Mouse (Mus musculus) lung, embryonic 14.5 days (tissue): ENCODE results near the gene Klrc2. TPM values are rescaled to one million over a fixed set of nuclear protein-coding genes. Genes with fewer than 3 reads are reported as not detected.
"Not testable (repeated sequence)": the region's sequence is repeated elsewhere in the genome, so short reads cannot be mapped to it uniquely, and the experiment has no call there.

ENCODE experiments used
- ATAC-seq: fragments of 200-750 bp; cut with Nextera tagmentation; 2 replicates; pipeline ENCODE4 v1.8.0; 2017; ENCODE audit warnings: mild to moderate bottlenecking, moderate TSS enrichment, moderate library complexity; ENCODE audit not compliant: insufficient read depth
- DNase-seq: peaks from one replicate; pipeline ENCODE4 v3.0.0-alpha.2; 2015
- H3K27ac ChIP-seq: fragments of 300-500 bp; sonication (generic); 2 replicates; pipeline ENCODE4 v1.5.1; 2014; ENCODE audit warnings: low read depth, mild to moderate bottlenecking, moderate library complexity
- H3K27me3 ChIP-seq: fragments of 300-500 bp; sonication (generic); 2 replicates; pipeline ENCODE4 v1.6.1; 2014; ENCODE audit warnings: low read length, control low read depth; ENCODE audit not compliant: insufficient read depth
- H3K36me3 ChIP-seq: fragments of 300-500 bp; sonication (generic); 2 replicates; pipeline ENCODE4 v1.6.1; 2014; ENCODE audit warnings: control low read depth; ENCODE audit not compliant: insufficient read depth
- H3K4me1 ChIP-seq: fragments of 300-500 bp; sonication (generic); 2 replicates; pipeline ENCODE4 v1.6.1; 2014; ENCODE audit warnings: antibody characterized with exemption, control low read depth; ENCODE audit not compliant: insufficient read depth
- H3K4me2 ChIP-seq: fragments of 300-500 bp; sonication (generic); 2 replicates; pipeline ENCODE4 v1.6.1; 2014; ENCODE audit warnings: mild to moderate bottlenecking
- H3K4me3 ChIP-seq: fragments of 300-500 bp; sonication (generic); 2 replicates; pipeline ENCODE4 v1.5.1; 2014; ENCODE audit warnings: low read depth, low read length
- H3K9ac ChIP-seq: fragments of 300-500 bp; sonication (generic); 2 replicates; pipeline ENCODE4 v1.6.1; 2014
- H3K9me3 ChIP-seq: fragments of 300-500 bp; sonication (generic); 2 replicates; pipeline ENCODE4 v1.6.1; 2016; ENCODE audit warnings: low read depth, low read length, control low read depth
- CTCF ChIP-seq: IDR thresholded peaks from 2 replicates; pipeline ENCODE4 v1.5.1; 2016; ENCODE audit warnings: antibody characterized with exemption, low read depth
- whole genome bisulfite sequencing: fragments of 180-500 bp; shearing (Covaris S2); extraction: QIAGEN DNeasy Blood & Tissue Kit; methylation state at CpG from one replicate; pipeline ENCODE4 v1.1.7; 2014; 5-methylcytosine and 5-hydroxymethylcytosine counted together
- polyA plus RNA-seq: library from polyadenylated mRNA; unstranded; fragments of >200 nt; fragmentation: Nextera tagmentation; extraction: Ambion mirVana; gene quantifications from 2 replicates; pipeline ENCODE4 v1.2.1, GENCODE M21; 2014

Gene Klrc2
- not detected in 2 replicates for polyA plus RNA-seq

GRCm38 (mm10) chr6:129660589-129660988 lies at the start of gene Klrc2:
Gene Klrc2, minus strand, starts transcription at chr6:129660689.
- ATAC-seq, H3K4me1 ChIP-seq, H3K27me3 ChIP-seq, H3K9ac ChIP-seq, H3K4me3 ChIP-seq, H3K36me3 ChIP-seq, H3K9me3 ChIP-seq, H3K27ac ChIP-seq, H3K4me2 ChIP-seq, DNase-seq: not testable (repeated sequence)
- 77% methylated on average over 4 of the region's 4 CpGs for WGBS

DNA sequence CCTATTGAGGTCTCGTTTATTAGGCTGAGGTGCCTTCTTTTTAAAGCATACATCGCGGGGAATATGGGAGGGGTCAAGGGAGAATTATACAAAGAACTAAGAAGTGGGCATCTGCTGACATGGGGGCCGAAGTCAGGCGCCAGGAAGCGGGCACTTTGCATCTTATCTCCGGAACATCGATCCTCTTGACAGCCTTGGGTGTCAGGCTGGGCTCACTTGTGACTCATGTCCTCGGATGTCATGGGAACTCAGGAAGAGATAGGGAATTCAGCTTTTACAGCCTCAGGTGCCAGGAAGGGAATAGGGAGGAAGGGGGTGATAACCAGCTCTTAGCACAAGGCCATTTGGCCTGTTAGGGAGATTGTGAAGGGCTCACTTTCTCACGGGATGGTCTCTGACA lies 30.9 kb upstream of the Klrc2 start:
- H3K4me2 ChIP-seq, H3K4me1 ChIP-seq, ATAC-seq, H3K36me3 ChIP-seq, H3K4me3 ChIP-seq, DNase-seq, H3K27ac ChIP-seq, H3K9me3 ChIP-seq, H3K9ac ChIP-seq, H3K27me3 ChIP-seq: not testable (repeated sequence)
- 66% methylated on average over 10 of the region's 10 CpGs for WGBS

DNA sequence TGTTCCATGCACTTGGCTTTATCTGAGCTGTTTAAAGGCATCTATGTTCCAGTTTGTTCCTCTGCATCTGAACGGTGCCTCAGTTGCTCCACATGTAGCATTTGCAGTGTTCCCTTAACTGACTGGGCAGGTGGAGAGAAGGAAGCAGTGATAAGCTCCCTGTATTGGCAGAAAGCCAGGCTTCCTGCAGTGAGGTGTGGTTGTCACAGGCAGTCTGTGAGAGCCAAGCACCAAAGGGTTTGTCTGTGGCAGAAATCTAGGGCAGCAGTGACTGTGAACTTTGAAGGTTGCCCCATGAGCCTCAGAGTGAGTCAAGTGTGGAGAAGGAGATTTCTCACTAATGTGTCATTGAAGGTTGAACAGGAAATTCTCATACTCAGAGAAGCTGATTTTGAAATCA lies 19.9 kb upstream of the Klrc2 start:
- peak; percentile 3 for DNase-seq
- WGBS = 56% methylated on average over 1 of the region's 1 CpGs
- Histone ChIP-seq H3K36me3 (no peaks in the 10 kb centered on the region), H3K4me3 (no peak overlapping the region), H3K9ac (no peak overlapping the region), H3K27ac (no peak overlapping the region), H3K27me3 (no peaks in the 10 kb centered on the region), H3K4me2 (no peak overlapping the region), H3K4me1 (no peaks in the 10 kb centered on the region), H3K9me3 (no peaks in the 10 kb centered on the region)
- no peak for TF ChIP-seq CTCF
- no peak for ATAC-seq

- ATAC-seq = no peak
- WGBS = 79% methylated on average over 3 of the region's 3 CpGs
- H3K4me1 ChIP-seq = no peaks in the 10 kb centered on the region
- no peak within 1 kb of the TSS for H3K4me3 ChIP-seq
- H3K4me2 ChIP-seq = no peak within 1 kb of the TSS
- no peaks in the 10 kb centered on the region for H3K36me3 ChIP-seq
- H3K27me3 ChIP-seq = no peaks in the 10 kb centered on the region
- no peak within 1 kb of the TSS for H3K9ac ChIP-seq
- H3K9me3 ChIP-seq = no peaks in the 10 kb centered on the region
- TF ChIP-seq CTCF = no peak
- DNase-seq = no peak
- no peak within 1 kb of the TSS for H3K27ac ChIP-seq
Observed at GRCm38 (mm10) chr6:129678873-129679272, 18.4 kb upstream of the Klrc2 start, which contains the start of gene Klrc1. Gene Klrc1, minus strand, starts transcription at chr6:129678973.

DNA sequence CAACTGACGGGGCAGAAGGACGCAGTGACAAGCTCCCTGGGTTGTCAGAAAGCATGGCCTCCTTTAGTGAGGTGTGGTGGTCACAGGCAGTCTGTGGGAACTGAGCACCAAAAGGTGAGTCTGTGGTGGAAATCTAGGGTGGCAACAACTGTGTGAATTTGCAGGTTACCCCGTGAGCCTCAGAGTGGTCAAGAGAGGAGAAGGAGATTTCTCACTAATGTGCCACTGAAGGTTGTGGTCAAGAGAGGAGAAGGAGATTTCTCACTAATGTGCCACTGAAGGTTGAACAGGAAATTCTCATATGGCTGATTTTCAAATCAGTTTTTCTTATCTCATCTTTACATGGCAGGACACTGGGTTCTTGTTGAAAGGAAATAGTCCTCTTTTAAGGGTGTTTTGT lies 812 bp upstream of the Klrc2 start:
- H3K4me1 ChIP-seq, H3K36me3 ChIP-seq, H3K27me3 ChIP-seq, H3K4me2 ChIP-seq, DNase-seq, H3K9ac ChIP-seq, H3K4me3 ChIP-seq, ATAC-seq, H3K27ac ChIP-seq, H3K9me3 ChIP-seq: not testable (repeated sequence)
- WGBS = 60% methylated on average over 1 of the region's 3 CpGs

GRCm38 (mm10) chr6:129644054-129644453 lies 16.4 kb downstream of the Klrc2 start:
- not testable (repeated sequence) for ATAC-seq, DNase-seq, H3K9ac ChIP-seq, H3K4me1 ChIP-seq, H3K27ac ChIP-seq, H3K4me3 ChIP-seq, H3K36me3 ChIP-seq, H3K4me2 ChIP-seq, H3K27me3 ChIP-seq, H3K9me3 ChIP-seq
- WGBS = 79% methylated on average over 2 of the region's 3 CpGs

- not testable (repeated sequence) for H3K4me3 ChIP-seq, H3K4me1 ChIP-seq, H3K27me3 ChIP-seq, H3K4me2 ChIP-seq, H3K36me3 ChIP-seq, H3K27ac ChIP-seq, ATAC-seq, H3K9ac ChIP-seq, DNase-seq, H3K9me3 ChIP-seq
- WGBS = 77% methylated on average over 3 of the region's 3 CpGs
Observed at GRCm38 (mm10) chr6:129643237-129643636, 17.3 kb downstream of the Klrc2 start, which contains the start of gene Klrc3. Gene Klrc3, minus strand, starts transcription at chr6:129643337.

DNA sequence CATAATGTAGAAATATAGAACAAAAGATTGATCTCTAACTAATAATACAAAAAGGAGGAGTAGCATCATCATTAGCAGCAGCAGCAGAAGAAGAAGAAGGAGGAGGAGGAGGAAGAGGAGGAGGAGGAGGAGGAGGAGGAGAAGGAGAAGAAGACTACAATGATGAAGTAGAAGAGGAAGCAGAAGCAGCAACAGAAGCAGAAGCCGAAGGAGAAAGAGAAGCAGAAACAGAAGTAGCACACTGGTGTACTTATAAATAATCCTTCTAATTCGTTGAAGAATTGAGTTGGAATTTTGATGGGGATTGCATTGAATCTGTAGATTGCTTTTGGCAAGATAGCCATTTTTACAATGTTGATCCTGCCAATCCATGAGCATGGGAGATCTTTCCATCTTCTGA lies 29.4 kb downstream of the Klrc2 start:
- H3K9me3 ChIP-seq, H3K36me3 ChIP-seq, H3K27ac ChIP-seq, H3K4me1 ChIP-seq, H3K4me2 ChIP-seq, DNase-seq, H3K4me3 ChIP-seq, H3K27me3 ChIP-seq, H3K9ac ChIP-seq, ATAC-seq: not testable (repeated sequence)
- 73% methylated on average over 2 of the region's 2 CpGs for WGBS
